Comparison of ENCODE assay signal across 24 mouse cellular contexts in genomic region chr2:31802811-31803210, GRCm38 (mm10). TPM values are rescaled to one million over a fixed set of nuclear protein-coding genes. Genes with fewer than 3 reads are reported as not detected.
DNase-seq lines count a peak whose midpoint lies in the region; TF ChIP-seq lines count a peak whose summit lies in the region.
"Had no signal": no experiment of that assay in that cellular context is flagged by ENCODE, and none has a peak within 500 bp of the region (broad histone marks: within the 10 kb centered on the region; RNA-seq: fewer than 3 reads in every experiment).

No protein-coding gene starts in this region.

- TF ChIP-seq CTCF in layer of hippocampus, adult 2 months (conservative IDR thresholded peaks at IDR 0.05) = no peak

- no peak overlapping the region for H3K4me3 ChIP-seq in layer of hippocampus, adult 2 months
- H3K4me3 ChIP-seq: embryonic facial prominence, embryonic 15.5 days; erythroblast, embryonic 14.5 days; forebrain, embryonic 10.5 days; heart, adult 2 months; heart, embryonic 15.5 days; hindbrain, embryonic 13.5 days had no signal

- DNase-seq in cerebellum, adult 11-12 months = peak; percentile 54
- no peak for DNase-seq in cerebellum, adult 9-10 months
- DNase-seq in layer of hippocampus, adult 2 months (ENCODE audit: low spot score in 2 of 2) = no peak
- DNase-seq in layer of hippocampus, adult 11-12 months (ENCODE audit: low spot score) = no peak
- DNase-seq in ovary, adult 18-20 months (ENCODE audit: low spot score) = peak; percentile 11
- no peak for DNase-seq in ovary, postnatal 36 days (ENCODE audit: low spot score)
- DNase-seq in heart, adult 18-20 months = no peak
- DNase-seq: adrenal gland, postnatal 10 days; B cell, adult 2 months; embryo, embryonic 11 days; gastrocnemius, postnatal 10 days; heart, adult 2 months; heart, postnatal 14 days had no signal

- peak overlapping the region; percentile 29; the same call in 1 of the 2 replicates for H3K27ac ChIP-seq in layer of hippocampus, adult 2 months
- H3K27ac ChIP-seq: embryonic facial prominence, embryonic 15.5 days; forebrain, embryonic 10.5 days; heart, adult 2 months; heart, embryonic 15.5 days; hindbrain, embryonic 13.5 days; hindbrain, postnatal 0 days had no signal

RNA-seq across cellular contexts. Expression of gene Qrfp, which starts 7.6 kb away (rescaled TPM):
- not detected for total RNA-seq in layer of hippocampus, adult 2 months (2021)
- total RNA-seq in heart, adult 18-20 months (2021) = under 1 TPM in 1 of 2 experiments, not detected in 1; 0.10 TPM
- total RNA-seq: adrenal gland, postnatal 10 days; adrenal gland, postnatal 4 days; gastrocnemius, postnatal 10 days; gastrocnemius, postnatal 4 days; heart, adult 2 months; heart, postnatal 14 days; hematopoietic stem cell, adult 5-6 weeks; hindbrain, postnatal 0 days; MEL had no signal

RNA-seq across cellular contexts. Expression of gene Fibcd1, which starts 43.0 kb away (rescaled TPM):
- total RNA-seq in layer of hippocampus, adult 2 months (2021) = 100 to 1,000 TPM; 108 to 110 TPM
- not detected for total RNA-seq in heart, adult 18-20 months (2021)
- total RNA-seq: common myeloid progenitor, adult 5-6 weeks; heart, adult 2 months; hematopoietic stem cell, adult 5-6 weeks; MEL had no signal

Comparison
In these comparisons a context has a peak if more than half of its experiments do, and no peak if none do; other contexts are left out.
1. DNase-seq: peak in cerebellum, adult 11-12 months (single experiment) and ovary, adult 18-20 months (single experiment); none in cerebellum, adult 9-10 months (single experiment), layer of hippocampus, adult 2 months (0 of 2), layer of hippocampus, adult 11-12 months (single experiment), ovary, postnatal 36 days (single experiment) and heart, adult 18-20 months (0 of 2).
2. RNA of gene Fibcd1, which starts 43.0 kb away (total RNA-seq): 108 to 110 TPM in layer of hippocampus, adult 2 months; not detected in heart, adult 18-20 months; every median in the first group is over 100 times any median in the second.